Comparison of ENCODE assay signal across 8 mouse cellular contexts in genomic region chr11:18874278-18875000, GRCm38 (mm10).
DNase-seq lines count a peak whose midpoint lies in the region; ATAC-seq and TF ChIP-seq lines count a peak whose summit lies in the region.
"Had no signal": no experiment of that assay in that cellular context is flagged by ENCODE, and none has a peak within 500 bp of the region (broad histone marks: within the 10 kb centered on the region; RNA-seq: fewer than 3 reads in every experiment).

No protein-coding gene starts in this region.

- no peak for DNase-seq in liver, embryonic 11.5 days (ENCODE audit: low spot score)
- no peak for DNase-seq in liver
- peak; percentile 18 to 67 for DNase-seq in cerebellum, postnatal 14 days
- peak; percentile 82 for DNase-seq in hindbrain, postnatal 0 days (ENCODE audit: low spot score)
- DNase-seq in neural tube, embryonic 11.5 days (ENCODE audit: low spot score) = peak; percentile 80
- DNase-seq in urinary bladder, adult 18-20 months (ENCODE audit: low spot score in 2 of 2) = no peak
- no peak for DNase-seq in layer of hippocampus, adult 11-12 months (ENCODE audit: low spot score)

- peaks cover 63% of the 10 kb centered on the region for H3K27me3 ChIP-seq in liver, embryonic 11.5 days (replicated peaks; ENCODE audit: control insufficient read depth, insufficient read depth, low read length)
- no peaks in the 10 kb centered on the region for H3K27me3 ChIP-seq in hindbrain, postnatal 0 days (ENCODE audit: insufficient read depth, low read length)
- no peaks in the 10 kb centered on the region for H3K27me3 ChIP-seq in neural tube, embryonic 11.5 days (ENCODE audit: control insufficient read depth, insufficient read depth, low read length)

- no peaks in the 10 kb centered on the region for H3K9me3 ChIP-seq in liver, embryonic 11.5 days (ENCODE audit: control insufficient read depth, low read length)
- no peaks in the 10 kb centered on the region for H3K9me3 ChIP-seq in hindbrain, postnatal 0 days (ENCODE audit: low read length)
- no peaks in the 10 kb centered on the region for H3K9me3 ChIP-seq in neural tube, embryonic 11.5 days (ENCODE audit: control insufficient read depth, low read length)

- peak overlapping the region; percentile 81 for H3K4me2 ChIP-seq in liver, embryonic 11.5 days
- peak overlapping the region; percentile 82 for H3K4me2 ChIP-seq in hindbrain, postnatal 0 days (ENCODE audit: low read depth, low read length)
- peak overlapping the region; percentile 67 for H3K4me2 ChIP-seq in neural tube, embryonic 11.5 days (ENCODE audit: low read depth)

- H3K4me3 ChIP-seq in liver, embryonic 11.5 days (ENCODE audit: low read depth, low read length) = peak overlapping the region; percentile 31
- peak overlapping the region; percentile 23 for H3K4me3 ChIP-seq in hindbrain, postnatal 0 days (ENCODE audit: low read length)
- H3K4me3 ChIP-seq in neural tube, embryonic 11.5 days (ENCODE audit: low read depth, low read length) = peak overlapping the region; percentile 36

- peaks cover 16% of the 10 kb centered on the region for H3K4me1 ChIP-seq in liver, embryonic 11.5 days (replicated peaks; ENCODE audit: control insufficient read depth, insufficient read depth, low read length)
- peaks cover 9% of the 10 kb centered on the region; the same call in 1 of the 2 replicates for H3K4me1 ChIP-seq in hindbrain, postnatal 0 days (ENCODE audit: insufficient read depth, low read length)
- peaks cover 37% of the 10 kb centered on the region for H3K4me1 ChIP-seq in neural tube, embryonic 11.5 days (ENCODE audit: control insufficient read depth, insufficient read depth, low read length)

- H3K36me3 ChIP-seq in liver, embryonic 11.5 days (ENCODE audit: control insufficient read depth, insufficient read depth, low read length) = no peaks in the 10 kb centered on the region
- no peaks in the 10 kb centered on the region for H3K36me3 ChIP-seq in hindbrain, postnatal 0 days (ENCODE audit: insufficient read depth, low read length)
- H3K36me3 ChIP-seq in neural tube, embryonic 11.5 days (ENCODE audit: control insufficient read depth, insufficient read depth, low read length) = no peaks in the 10 kb centered on the region

- no peak for ATAC-seq in liver, embryonic 11.5 days (replicated peaks; ENCODE audit: low FRiP score)
- no peak for ATAC-seq in hindbrain, postnatal 0 days
- ATAC-seq in neural tube, embryonic 11.5 days (ENCODE audit: insufficient read depth, low FRiP score, low TSS enrichment) = peak; percentile 22

- no peak for TF ChIP-seq CTCF in hindbrain, postnatal 0 days (IDR thresholded peaks at IDR 0.05; ENCODE audit: low read depth)

- 2% methylated on average over 18 of the region's 18 CpGs for WGBS in liver, embryonic 11.5 days
- 2% methylated on average over 18 of the region's 18 CpGs for WGBS in hindbrain, postnatal 0 days
- WGBS in neural tube, embryonic 11.5 days = under 1% methylated on average over 18 of the region's 18 CpGs

- H3K27ac ChIP-seq in liver, embryonic 11.5 days (ENCODE audit: low read depth, low read length) = peak overlapping the region; percentile 49; the same call in 1 of the 2 replicates
- H3K27ac ChIP-seq in hindbrain, postnatal 0 days = peak overlapping the region; percentile 87
- H3K27ac ChIP-seq in neural tube, embryonic 11.5 days (ENCODE audit: low read depth, low read length) = peak overlapping the region; percentile 97
- H3K27ac ChIP-seq: macrophage had no signal

- H3K9ac ChIP-seq in liver, embryonic 11.5 days (ENCODE audit: low read depth, low read length) = 0 out of 2 replicates have a peak overlapping the region, but pooled peaks have one; percentile 26
- peak overlapping the region; percentile 64 for H3K9ac ChIP-seq in hindbrain, postnatal 0 days (replicated peaks; ENCODE audit: low read length)
- peak overlapping the region; percentile 59 for H3K9ac ChIP-seq in neural tube, embryonic 11.5 days (ENCODE audit: low read length)

Comparison
In these comparisons a context has a peak if more than half of its experiments do, and no peak if none do; other contexts are left out.
1. DNase-seq: peak in cerebellum, postnatal 14 days (2 of 2), hindbrain, postnatal 0 days (single experiment) and neural tube, embryonic 11.5 days (single experiment); none in liver, embryonic 11.5 days (single experiment), liver (single experiment), urinary bladder, adult 18-20 months (0 of 2) and layer of hippocampus, adult 11-12 months (single experiment).
2. Peak in every context shown above with its lines, with median percentiles within 50 percentile points of each other: H3K27ac ChIP-seq, H3K4me2 ChIP-seq, H3K4me3 ChIP-seq and H3K9ac ChIP-seq.